Mouse (Mus musculus) liver, embryonic 12.5 days (tissue): ENCODE measurements at regions not wholly inside any gene's neighbourhood (a gene's known extent, or its start where the extent isn't known, plus 50 kb on each side); places are given as distances from the start of the nearest gene placed in this dataset.
A peak's percentile ranks its signal among the peaks of the same experiment; 100 is the strongest.

Experiments
- ATAC-seq: fragments of 200-750 bp; cut with Nextera tagmentation; 2 replicates; pipeline ENCODE4 v1.8.0; 2017; ENCODE audit warnings: moderate number of reproducible peaks, mild to moderate bottlenecking, moderate library complexity
- H3K27ac ChIP-seq: fragments of 300-500 bp; sonication (generic); 2 replicates; pipeline ENCODE4 v1.5.1; 2016; ENCODE audit warnings: mild to moderate bottlenecking
- H3K27me3 ChIP-seq: fragments of 300-500 bp; sonication (generic); replicated peaks from 2 replicates; pipeline ENCODE4 v1.6.1; 2016; ENCODE audit warnings: mild to moderate bottlenecking, moderate library complexity
- H3K36me3 ChIP-seq: fragments of 300-500 bp; sonication (generic); 2 replicates; pipeline ENCODE4 v1.6.1; 2016; ENCODE audit warnings: mild to moderate bottlenecking, moderate library complexity
- H3K4me1 ChIP-seq: fragments of 300-500 bp; sonication (generic); 2 replicates; pipeline ENCODE4 v1.6.1; 2016
- H3K4me2 ChIP-seq: fragments of 300-500 bp; sonication (generic); 2 replicates; pipeline ENCODE4 v1.6.1; 2016; ENCODE audit warnings: mild to moderate bottlenecking, moderate library complexity
- H3K4me3 ChIP-seq: fragments of 300-500 bp; sonication (generic); 2 replicates; pipeline ENCODE4 v1.5.1; 2016; ENCODE audit warnings: mild to moderate bottlenecking, moderate library complexity
- H3K9ac ChIP-seq: fragments of 300-500 bp; sonication (generic); 2 replicates; pipeline ENCODE4 v1.6.1; 2016; ENCODE audit warnings: mild to moderate bottlenecking, moderate library complexity
- H3K9me3 ChIP-seq: fragments of 300-500 bp; sonication (generic); replicated peaks from 2 replicates; pipeline ENCODE4 v1.6.1; 2016; ENCODE audit warnings: mild to moderate bottlenecking, moderate library complexity
- WGBS: fragments of 180-500 bp; shearing (Covaris S2); methylation state at CpG from one replicate; pipeline ENCODE4 v1.1.7; 2016; ENCODE audit not compliant: insufficient replicate concordance; 5-methylcytosine and 5-hydroxymethylcytosine counted together

GRCm38 (mm10) chr10:8960964-8961675, 75.2 kb upstream of the Sash1 start:
- 56% methylated on average over 10 of the region's 10 CpGs for WGBS
- Histone ChIP-seq H3K4me3 (no peak overlapping the region), H3K4me2 (no peak overlapping the region), H3K27me3 (no peaks in the 10 kb centered on the region), H3K36me3 (no peaks in the 10 kb centered on the region), H3K9ac (no peak overlapping the region), H3K4me1 (no peaks in the 10 kb centered on the region), H3K9me3 (no peaks in the 10 kb centered on the region), H3K27ac (no peak overlapping the region)
- ATAC-seq = no peak

GRCm38 (mm10) chr10:8960275-8960960, 74.5 kb upstream of the Sash1 start:
- Histone ChIP-seq H3K9ac (no peak overlapping the region), H3K9me3 (no peaks in the 10 kb centered on the region), H3K4me3 (no peak overlapping the region), H3K4me1 (peaks cover 5% of the 10 kb centered on the region; the same call in 1 of the 2 replicates), H3K36me3 (no peaks in the 10 kb centered on the region), H3K4me2 (no peak overlapping the region), H3K27me3 (no peaks in the 10 kb centered on the region), H3K27ac (no peak overlapping the region)
- WGBS = 76% methylated on average over 9 of the region's 9 CpGs
- ATAC-seq = no peak

GRCm38 (mm10) chr10:8955499-8956211, 69.8 kb upstream of the Sash1 start:
- Histone ChIP-seq H3K4me3 (no peak overlapping the region), H3K27me3 (no peaks in the 10 kb centered on the region), H3K4me1 (peaks cover 5% of the 10 kb centered on the region; the same call in 1 of the 2 replicates), H3K4me2 (no peak overlapping the region), H3K27ac (no peak overlapping the region), H3K36me3 (no peaks in the 10 kb centered on the region), H3K9ac (no peak overlapping the region), H3K9me3 (no peaks in the 10 kb centered on the region)
- WGBS = 33% methylated on average over 6 of the region's 6 CpGs
- no peak for ATAC-seq

GRCm38 (mm10) chr10:8954003-8954402, 68.1 kb upstream of the Sash1 start:
- WGBS = 72% methylated on average over 4 of the region's 4 CpGs
- ATAC-seq = no peak
- H3K4me1 ChIP-seq = peaks cover 5% of the 10 kb centered on the region; the same call in 1 of the 2 replicates
- H3K4me2 ChIP-seq = no peak overlapping the region
- H3K36me3 ChIP-seq = no peaks in the 10 kb centered on the region
- H3K9me3 ChIP-seq = no peaks in the 10 kb centered on the region
- H3K9ac ChIP-seq = no peak overlapping the region
- no peak overlapping the region for H3K27ac ChIP-seq
- H3K4me3 ChIP-seq = no peak overlapping the region
- no peaks in the 10 kb centered on the region for H3K27me3 ChIP-seq

GRCm38 (mm10) chr10:8952922-8953321, 67.1 kb upstream of the Sash1 start:
- Histone ChIP-seq H3K4me1 (peaks cover 5% of the 10 kb centered on the region; the same call in 1 of the 2 replicates), H3K27me3 (no peaks in the 10 kb centered on the region), H3K36me3 (no peaks in the 10 kb centered on the region), H3K4me3 (no peak overlapping the region), H3K9ac (no peak overlapping the region), H3K4me2 (no peak overlapping the region), H3K27ac (no peak overlapping the region), H3K9me3 (no peaks in the 10 kb centered on the region)
- ATAC-seq = no peak
- WGBS = 70% methylated on average over 5 of the region's 5 CpGs

GRCm38 (mm10) chr10:8951937-8952336, 66.1 kb upstream of the Sash1 start:
- H3K4me1 ChIP-seq = peaks cover 5% of the 10 kb centered on the region; the same call in 1 of the 2 replicates
- 76% methylated on average over 3 of the region's 3 CpGs for WGBS
- H3K27ac ChIP-seq = no peak overlapping the region
- no peak overlapping the region for H3K4me2 ChIP-seq
- no peak for ATAC-seq
- H3K36me3 ChIP-seq = no peaks in the 10 kb centered on the region
- H3K27me3 ChIP-seq = no peaks in the 10 kb centered on the region
- H3K9ac ChIP-seq = no peak overlapping the region
- H3K4me3 ChIP-seq = no peak overlapping the region
- H3K9me3 ChIP-seq = no peaks in the 10 kb centered on the region

- Histone ChIP-seq H3K4me3 (no peak overlapping the region), H3K9me3 (no peaks in the 10 kb centered on the region), H3K27ac (no peak overlapping the region)
These were observed 65.5 kb upstream of the Sash1 start for GRCm38 (mm10) chr10:8951236-8951825.

GRCm38 (mm10) chr10:8948227-8948626, 62.4 kb upstream of the Sash1 start:
- H3K9ac ChIP-seq = no peak overlapping the region
- no peaks in the 10 kb centered on the region for H3K9me3 ChIP-seq
- H3K4me2 ChIP-seq = no peak overlapping the region
- H3K4me3 ChIP-seq = no peak overlapping the region
- ATAC-seq = no peak
- WGBS = 27% methylated on average over 3 of the region's 3 CpGs
- H3K27ac ChIP-seq = no peak overlapping the region
- H3K4me1 ChIP-seq = no peaks in the 10 kb centered on the region
- H3K36me3 ChIP-seq = no peaks in the 10 kb centered on the region
- H3K27me3 ChIP-seq = no peaks in the 10 kb centered on the region

More at GRCm38 (mm10) chr10:8951236-8951825, 65.5 kb upstream of the Sash1 start:
- 72% methylated on average over 10 of the region's 10 CpGs for WGBS
- Histone ChIP-seq H3K36me3 (no peaks in the 10 kb centered on the region), H3K4me1 (peaks cover 5% of the 10 kb centered on the region; the same call in 1 of the 2 replicates), H3K9ac (no peak overlapping the region), H3K4me2 (no peak overlapping the region), H3K27me3 (no peaks in the 10 kb centered on the region)
- ATAC-seq = no peak

GRCm38 (mm10) chr10:8945195-8945751, 59.4 kb upstream of the Sash1 start:
- Histone ChIP-seq H3K36me3 (no peaks in the 10 kb centered on the region), H3K27ac (no peak overlapping the region), H3K27me3 (no peaks in the 10 kb centered on the region), H3K4me1 (no peaks in the 10 kb centered on the region), H3K4me3 (no peak overlapping the region), H3K9me3 (no peaks in the 10 kb centered on the region), H3K9ac (no peak overlapping the region), H3K4me2 (peak overlapping the region; percentile 9)
- WGBS = 47% methylated on average over 17 of the region's 17 CpGs
- no peak for ATAC-seq

- H3K27me3 ChIP-seq = no peaks in the 10 kb centered on the region
- H3K9me3 ChIP-seq = no peaks in the 10 kb centered on the region
- no peak overlapping the region for H3K4me3 ChIP-seq
- H3K4me1 ChIP-seq = no peaks in the 10 kb centered on the region
- H3K4me2 ChIP-seq = peak overlapping the region; percentile 9; the same call in 1 of the 2 replicates
- no peaks in the 10 kb centered on the region for H3K36me3 ChIP-seq
- no peak overlapping the region for H3K9ac ChIP-seq
- WGBS = 62% methylated on average over 5 of the region's 5 CpGs
- H3K27ac ChIP-seq = no peak overlapping the region
- ATAC-seq = no peak
These were observed 58.7 kb upstream of the Sash1 start for GRCm38 (mm10) chr10:8944586-8944985.

GRCm38 (mm10) chr10:8943698-8944097, 57.8 kb upstream of the Sash1 start:
- 75% methylated on average over 6 of the region's 6 CpGs for WGBS
- H3K36me3 ChIP-seq = no peaks in the 10 kb centered on the region

More at GRCm38 (mm10) chr10:8943698-8944097, 57.8 kb upstream of the Sash1 start:
- H3K27me3 ChIP-seq = no peaks in the 10 kb centered on the region
- H3K9me3 ChIP-seq = no peaks in the 10 kb centered on the region
- no peak for ATAC-seq
- no peak overlapping the region for H3K4me3 ChIP-seq
- H3K4me2 ChIP-seq = no peak overlapping the region
- no peak overlapping the region for H3K27ac ChIP-seq
- H3K4me1 ChIP-seq = no peaks in the 10 kb centered on the region
- no peak overlapping the region for H3K9ac ChIP-seq
